Mouse (Mus musculus) limb, embryonic 12.5 days (tissue): Measurements from ENCODE around the gene Ccr3. TPM values are rescaled to one million over a fixed set of nuclear protein-coding genes. Genes with fewer than 3 reads are reported as not detected.

Experiments
- ATAC-seq: fragments of 200-750 bp; cut with Nextera tagmentation; 2 replicates; pipeline ENCODE4 v1.8.0; 2017; ENCODE audit warnings: low read depth, moderate TSS enrichment; ENCODE audit not compliant: insufficient number of reproducible peaks, insufficient read depth, low FRiP score, low TSS enrichment
- H3K27ac ChIP-seq: fragments of 300-500 bp; sonication (generic); 2 replicates; pipeline ENCODE4 v1.5.1; 2016; ENCODE audit warnings: mild to moderate bottlenecking, moderate library complexity
- H3K27me3 ChIP-seq: fragments of 300-500 bp; sonication (generic); 2 replicates; pipeline ENCODE4 v1.6.1; 2016; ENCODE audit warnings: mild to moderate bottlenecking, moderate library complexity
- H3K36me3 ChIP-seq: fragments of 300-500 bp; sonication (generic); 2 replicates; pipeline ENCODE4 v1.6.1; 2016; ENCODE audit warnings: mild to moderate bottlenecking, moderate library complexity
- H3K4me1 ChIP-seq: fragments of 300-500 bp; sonication (generic); replicated peaks from 2 replicates; pipeline ENCODE4 v1.6.1; 2016
- H3K4me2 ChIP-seq: fragments of 300-500 bp; sonication (generic); 2 replicates; pipeline ENCODE4 v1.6.1; 2016; ENCODE audit warnings: mild to moderate bottlenecking, moderate library complexity
- H3K4me3 ChIP-seq: fragments of 300-500 bp; sonication (generic); replicated peaks from 2 replicates; pipeline ENCODE4 v1.5.1; 2016; ENCODE audit warnings: mild to moderate bottlenecking
- H3K9ac ChIP-seq: fragments of 300-500 bp; sonication (generic); replicated peaks from 2 replicates; pipeline ENCODE4 v1.6.1; 2016; ENCODE audit warnings: mild to moderate bottlenecking, moderate library complexity
- H3K9me3 ChIP-seq: fragments of 300-500 bp; sonication (generic); 2 replicates; pipeline ENCODE4 v1.6.1; 2016; ENCODE audit warnings: mild to moderate bottlenecking, moderate library complexity
- WGBS: fragments of 180-500 bp; shearing (Covaris S2); methylation state at CpG from one replicate; pipeline ENCODE4 v1.1.7; 2016; 5-methylcytosine and 5-hydroxymethylcytosine counted together
- polyA plus RNA-seq: library from polyadenylated mRNA; unstranded; fragments of >200 nt; fragmentation: Nextera tagmentation; extraction: Ambion mirVana; gene quantifications from 2 replicates; pipeline ENCODE4 v1.2.1, GENCODE M21; 2016

Ccr3 gene
- polyA plus RNA-seq, 1 experiment from 2014 or later = not detected

DNA sequence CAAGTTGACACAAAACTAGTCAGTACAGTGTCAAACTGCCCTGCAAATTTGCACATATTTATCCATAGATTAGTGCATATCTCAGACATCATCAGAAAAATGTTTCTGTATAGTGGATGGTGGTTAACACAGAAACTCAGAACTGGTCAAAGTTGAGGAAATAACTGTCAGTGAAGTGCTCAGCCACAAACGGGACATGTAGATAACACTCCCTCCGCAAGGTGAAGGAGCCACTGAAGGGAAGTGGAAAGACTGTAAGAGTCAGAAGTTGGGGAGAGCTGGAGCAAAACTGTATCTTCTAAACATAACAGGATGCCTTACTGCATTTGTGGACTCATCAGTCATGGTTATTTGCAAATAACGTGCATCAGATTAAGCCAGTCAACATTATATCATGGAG is 24.1 kb upstream of the Ccr3 start:
- no peak overlapping the region for H3K9ac ChIP-seq
- no peaks in the 10 kb centered on the region for H3K4me1 ChIP-seq
- H3K27me3 ChIP-seq = no peaks in the 10 kb centered on the region
- no peak overlapping the region for H3K27ac ChIP-seq
- no peak overlapping the region for H3K4me2 ChIP-seq
- WGBS = 71% methylated on average over 3 of the region's 3 CpGs
- ATAC-seq = no peak
- H3K4me3 ChIP-seq = no peak overlapping the region
- H3K9me3 ChIP-seq = no peaks in the 10 kb centered on the region
- H3K36me3 ChIP-seq = no peaks in the 10 kb centered on the region

DNA sequence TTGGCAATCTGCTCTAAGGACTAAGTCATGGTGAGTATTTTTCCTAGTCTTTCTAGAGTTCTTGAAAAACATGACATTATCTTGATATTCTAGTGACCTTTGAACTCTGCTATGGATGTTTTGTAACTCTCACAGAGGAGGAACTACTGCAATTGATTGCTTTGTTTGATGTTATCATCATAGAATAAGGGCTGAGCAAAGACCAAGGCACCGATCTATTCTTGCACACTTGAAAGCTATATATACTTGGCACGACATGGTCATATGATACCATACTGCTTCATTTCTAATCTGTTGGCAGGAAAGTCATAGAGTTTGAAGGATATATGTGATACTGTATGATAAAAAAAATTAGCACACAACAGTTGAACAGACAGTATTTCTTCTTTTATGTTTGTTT is 22.0 kb upstream of the Ccr3 start:
- H3K9me3 ChIP-seq = no peaks in the 10 kb centered on the region
- WGBS = 88% methylated on average over 2 of the region's 2 CpGs

DNA sequence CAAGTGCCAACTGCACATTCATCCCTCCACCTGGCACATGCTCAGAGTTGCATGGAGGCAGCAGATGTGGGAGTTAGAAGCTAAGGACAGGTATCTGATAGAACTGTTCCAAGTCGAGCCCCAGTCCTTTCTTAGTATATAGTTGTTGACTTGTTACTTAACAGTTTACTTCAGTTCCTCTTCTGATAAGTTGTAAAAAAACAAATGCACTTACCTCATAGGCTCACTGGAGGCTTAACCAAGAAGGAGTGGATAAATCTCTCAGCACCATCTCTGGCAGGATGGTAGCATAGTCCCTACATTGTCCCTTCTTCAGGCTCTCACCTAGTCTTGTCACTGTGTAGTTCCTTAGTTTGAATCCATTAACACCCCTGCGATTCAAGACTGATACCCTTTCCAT is 9.1 kb upstream of the Ccr3 start:
- no peak for ATAC-seq
- H3K4me3 ChIP-seq = no peak overlapping the region
- WGBS = 67% methylated on average over 2 of the region's 2 CpGs

More for the DNA sequence above, 22.0 kb upstream of the Ccr3 start:
- Histone ChIP-seq H3K4me1 (no peaks in the 10 kb centered on the region), H3K27me3 (no peaks in the 10 kb centered on the region), H3K9ac (no peak overlapping the region), H3K4me3 (no peak overlapping the region), H3K27ac (no peak overlapping the region), H3K36me3 (no peaks in the 10 kb centered on the region), H3K4me2 (no peak overlapping the region)
- no peak for ATAC-seq

DNA sequence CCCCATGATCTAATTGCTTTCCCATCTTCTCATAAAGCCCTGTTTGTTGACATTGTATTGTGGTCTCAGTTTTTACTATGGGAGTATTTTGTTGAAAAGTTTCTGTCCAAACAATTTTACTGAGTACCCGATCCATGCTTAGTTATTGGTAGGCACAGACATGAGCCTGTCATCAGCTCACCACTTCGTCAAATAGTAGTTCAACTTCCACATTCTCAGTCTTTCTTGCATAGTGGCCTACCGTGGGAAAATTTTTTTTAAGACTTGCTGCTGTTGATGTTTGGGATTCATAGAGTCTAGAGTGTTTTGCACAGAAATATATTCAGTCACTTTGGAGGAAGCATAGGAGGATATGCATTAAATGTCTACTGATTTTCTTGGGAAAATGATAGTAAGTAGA is 8.5 kb upstream of the Ccr3 start:
- H3K9me3 ChIP-seq = no peaks in the 10 kb centered on the region
- H3K4me1 ChIP-seq = no peaks in the 10 kb centered on the region
- WGBS = 88% methylated on average over 3 of the region's 3 CpGs
- no peak overlapping the region for H3K4me2 ChIP-seq
- no peaks in the 10 kb centered on the region for H3K27me3 ChIP-seq
- ATAC-seq = no peak
- H3K27ac ChIP-seq = no peak overlapping the region
- no peak overlapping the region for H3K4me3 ChIP-seq
- no peak overlapping the region for H3K9ac ChIP-seq
- H3K36me3 ChIP-seq = no peaks in the 10 kb centered on the region

More for the DNA sequence above, 9.1 kb upstream of the Ccr3 start:
- Histone ChIP-seq H3K27me3 (no peaks in the 10 kb centered on the region), H3K36me3 (no peaks in the 10 kb centered on the region), H3K9ac (no peak overlapping the region), H3K4me2 (no peak overlapping the region), H3K27ac (no peak overlapping the region), H3K9me3 (no peaks in the 10 kb centered on the region), H3K4me1 (no peaks in the 10 kb centered on the region)

DNA sequence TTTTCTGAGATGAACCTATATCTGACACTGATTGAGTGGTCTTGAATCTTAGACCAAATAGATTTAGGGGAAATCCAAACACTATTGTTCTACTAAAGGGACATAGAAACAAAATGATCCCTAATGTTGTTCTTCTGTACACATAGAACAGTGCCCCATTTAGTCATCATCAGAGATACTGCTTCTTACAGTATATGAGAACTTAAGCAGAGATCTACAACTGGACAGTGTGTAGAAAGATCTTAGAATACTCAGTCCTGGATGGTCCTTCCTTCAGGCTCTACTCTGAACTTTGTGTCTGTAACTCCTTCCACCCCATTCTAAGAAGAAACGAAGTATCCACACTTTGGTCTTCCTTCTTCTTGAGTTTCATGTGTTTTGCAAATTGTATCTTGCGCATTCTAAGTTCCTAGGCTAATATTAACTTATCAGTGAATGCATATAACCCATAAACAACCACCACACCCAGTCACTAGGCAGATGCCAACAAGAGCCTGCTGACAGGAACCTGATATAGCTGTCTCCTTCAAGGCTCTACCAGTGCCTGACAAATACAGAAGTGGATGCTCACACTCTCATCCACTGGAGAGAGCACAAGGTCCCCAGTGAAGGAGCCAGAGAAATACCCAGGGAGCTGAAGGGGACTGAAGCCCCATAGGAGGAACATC is 6.7 kb upstream of the Ccr3 start:
- Histone ChIP-seq H3K4me3 (no peak overlapping the region), H3K4me1 (no peaks in the 10 kb centered on the region)
- WGBS = 77% methylated on average over 2 of the region's 2 CpGs

DNA sequence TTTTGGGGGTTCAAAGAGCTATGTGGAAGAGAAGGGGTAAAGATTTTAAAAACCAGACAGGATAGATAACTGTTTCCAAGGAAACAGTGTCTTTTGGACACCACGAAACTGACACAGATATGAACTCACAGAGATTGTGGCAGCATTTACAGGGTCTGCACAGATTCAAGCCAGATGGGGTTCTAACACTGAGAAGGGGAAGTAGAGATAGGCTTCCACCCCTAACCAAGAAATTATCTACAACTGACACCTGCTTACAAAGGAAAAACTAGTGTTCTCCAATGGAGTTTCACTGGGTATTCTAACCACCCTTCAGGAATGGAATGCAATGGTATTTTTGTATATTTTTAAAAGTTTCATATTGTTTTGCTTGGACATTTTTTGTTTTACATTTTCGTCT is 5.7 kb upstream of the Ccr3 start:
- 66% methylated on average over 2 of the region's 2 CpGs for WGBS
- H3K27ac ChIP-seq = no peak overlapping the region
- H3K4me1 ChIP-seq = no peaks in the 10 kb centered on the region
- no peak for ATAC-seq
- H3K9ac ChIP-seq = no peak overlapping the region
- H3K4me2 ChIP-seq = no peak overlapping the region
- H3K27me3 ChIP-seq = no peaks in the 10 kb centered on the region
- no peaks in the 10 kb centered on the region for H3K9me3 ChIP-seq
- H3K36me3 ChIP-seq = no peaks in the 10 kb centered on the region
- H3K4me3 ChIP-seq = no peak overlapping the region

More for the DNA sequence above, 6.7 kb upstream of the Ccr3 start:
- no peak overlapping the region for H3K4me2 ChIP-seq
- ATAC-seq = no peak
- no peak overlapping the region for H3K9ac ChIP-seq
- H3K9me3 ChIP-seq = no peaks in the 10 kb centered on the region
- H3K36me3 ChIP-seq = no peaks in the 10 kb centered on the region
- H3K27ac ChIP-seq = no peak overlapping the region
- no peaks in the 10 kb centered on the region for H3K27me3 ChIP-seq

DNA sequence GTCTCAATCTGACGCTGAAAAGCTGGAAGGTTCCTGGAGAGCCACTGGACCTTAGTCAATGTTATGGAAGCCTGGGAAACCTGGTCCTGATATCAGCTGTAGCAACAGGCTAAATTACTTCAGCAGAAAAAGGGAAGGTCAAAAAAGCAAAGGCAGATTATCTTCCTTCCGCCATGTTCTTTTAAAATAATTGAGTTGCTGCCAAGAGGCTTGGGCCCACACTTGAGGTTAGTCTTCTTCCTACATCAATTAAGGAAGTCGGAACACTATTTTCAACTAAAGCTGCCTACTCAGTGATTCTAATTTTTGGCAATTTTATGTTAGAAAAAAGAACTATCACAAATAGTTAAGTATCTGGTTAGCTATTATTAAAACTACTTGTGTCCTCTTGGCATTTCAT is 1.9 kb upstream of the Ccr3 start:
- H3K4me1 ChIP-seq = no peaks in the 10 kb centered on the region
- no peak for ATAC-seq
- H3K9me3 ChIP-seq = no peaks in the 10 kb centered on the region
- WGBS = 91% methylated on average over 3 of the region's 3 CpGs
- H3K36me3 ChIP-seq = no peaks in the 10 kb centered on the region
- H3K27ac ChIP-seq = no peak overlapping the region
- H3K27me3 ChIP-seq = no peaks in the 10 kb centered on the region
- H3K4me3 ChIP-seq = no peak overlapping the region
- no peak overlapping the region for H3K9ac ChIP-seq
- H3K4me2 ChIP-seq = no peak overlapping the region

DNA sequence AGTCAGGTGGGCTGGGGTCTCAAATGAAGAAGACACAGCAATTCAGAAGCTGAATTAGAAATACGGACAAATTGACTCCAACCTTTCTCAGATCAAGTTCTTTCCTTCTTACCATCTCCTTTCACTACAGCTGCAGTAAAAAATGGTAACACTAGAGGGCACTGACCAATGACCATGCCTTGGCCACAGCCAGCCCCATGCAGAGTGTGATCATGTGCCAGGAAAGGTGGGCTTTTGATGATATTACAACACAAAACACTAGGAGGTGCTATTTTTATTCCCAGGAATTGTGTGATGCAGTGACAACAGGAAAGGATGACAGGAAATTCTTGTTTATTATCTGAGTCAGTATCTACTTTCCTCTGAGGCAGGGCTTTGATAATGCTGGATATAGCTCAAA is 11.6 kb downstream of the Ccr3 start:
- WGBS = 57% methylated on average over 1 of the region's 1 CpGs
- H3K27ac ChIP-seq = no peak overlapping the region
- no peaks in the 10 kb centered on the region for H3K9me3 ChIP-seq
- H3K27me3 ChIP-seq = no peaks in the 10 kb centered on the region
- no peaks in the 10 kb centered on the region for H3K36me3 ChIP-seq
- no peak overlapping the region for H3K9ac ChIP-seq
- H3K4me2 ChIP-seq = no peak overlapping the region
- no peaks in the 10 kb centered on the region for H3K4me1 ChIP-seq
- no peak for ATAC-seq
- no peak overlapping the region for H3K4me3 ChIP-seq

DNA sequence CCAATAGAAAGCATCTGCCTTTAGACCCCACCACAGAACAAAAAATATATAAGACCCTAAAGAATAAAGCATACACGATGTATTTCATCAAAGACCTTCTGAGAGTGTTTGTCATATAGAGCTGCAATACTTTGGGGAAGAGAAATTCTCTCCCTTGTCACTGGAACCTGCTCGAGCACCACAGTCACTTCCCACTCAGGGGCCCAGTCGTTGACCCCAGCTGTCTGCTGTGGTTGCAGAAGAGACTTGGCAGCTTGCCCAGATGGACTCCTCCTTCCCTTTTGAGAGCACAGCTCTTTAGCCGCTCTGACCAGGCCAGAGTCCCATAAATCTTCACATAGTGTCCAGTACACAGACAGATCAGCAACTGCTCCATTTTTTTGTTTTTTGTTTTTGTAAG is 15.9 kb downstream of the Ccr3 start:
- whole genome bisulfite sequencing = 37% methylated on average over 4 of the region's 4 CpGs
- Histone ChIP-seq H3K4me1 (no peaks in the 10 kb centered on the region), H3K27ac (no peak overlapping the region), H3K4me3 (no peak overlapping the region), H3K9me3 (no peaks in the 10 kb centered on the region), H3K36me3 (no peaks in the 10 kb centered on the region), H3K4me2 (no peak overlapping the region), H3K27me3 (no peaks in the 10 kb centered on the region), H3K9ac (no peak overlapping the region)
- ATAC-seq = no peak

DNA sequence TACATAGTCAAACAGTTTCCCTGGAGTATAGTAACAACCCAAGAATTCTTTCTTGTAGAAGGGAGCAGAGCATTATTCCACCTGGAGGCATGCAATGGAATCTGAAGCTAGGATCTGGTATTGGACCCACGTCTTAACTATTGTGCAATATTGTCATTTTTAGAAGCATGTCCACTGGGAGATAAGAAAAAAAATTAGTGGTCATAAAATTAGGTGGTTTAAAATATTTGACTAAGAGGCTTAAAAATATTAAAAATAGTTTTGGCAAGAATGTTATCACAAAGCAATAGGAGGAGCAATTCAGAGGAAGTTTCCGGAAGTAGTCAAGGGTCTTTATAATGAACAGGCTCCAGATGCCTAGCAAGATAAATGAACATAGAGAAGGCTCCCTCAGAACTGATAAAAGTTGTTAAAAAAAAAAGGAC is 16.4 kb downstream of the Ccr3 start:
- no peak overlapping the region for H3K4me2 ChIP-seq
- WGBS = 70% methylated on average over 2 of the region's 2 CpGs
- no peak overlapping the region for H3K27ac ChIP-seq

DNA sequence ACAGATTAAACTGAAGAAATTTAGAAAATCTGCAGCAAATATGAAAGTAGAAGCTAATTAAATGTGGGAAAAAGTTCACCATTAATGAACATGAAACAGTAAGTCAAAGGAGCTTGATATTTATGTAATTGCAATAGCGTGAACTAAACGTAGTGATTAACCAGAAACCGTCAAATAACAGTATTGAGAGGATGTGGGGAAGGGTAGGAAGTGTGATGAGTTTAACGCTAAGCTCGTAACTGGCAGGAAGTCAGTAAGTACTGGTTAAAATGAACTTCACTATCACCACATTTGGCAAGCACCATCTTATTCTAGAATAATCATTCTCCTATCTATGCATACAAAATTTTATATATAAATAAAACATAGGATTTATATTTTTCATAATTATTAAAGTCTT is 17.2 kb downstream of the Ccr3 start:
- Histone ChIP-seq H3K36me3 (no peaks in the 10 kb centered on the region), H3K9me3 (no peaks in the 10 kb centered on the region), H3K4me3 (no peak overlapping the region), H3K4me2 (no peak overlapping the region), H3K4me1 (no peaks in the 10 kb centered on the region), H3K9ac (no peak overlapping the region), H3K27me3 (no peaks in the 10 kb centered on the region), H3K27ac (no peak overlapping the region)
- no peak for ATAC-seq
- WGBS = 76% methylated on average over 5 of the region's 5 CpGs

More for the DNA sequence above, 16.4 kb downstream of the Ccr3 start:
- Histone ChIP-seq H3K4me3 (no peak overlapping the region), H3K27me3 (no peaks in the 10 kb centered on the region), H3K9me3 (no peaks in the 10 kb centered on the region), H3K36me3 (no peaks in the 10 kb centered on the region), H3K4me1 (no peaks in the 10 kb centered on the region), H3K9ac (no peak overlapping the region)
- ATAC-seq = no peak

DNA sequence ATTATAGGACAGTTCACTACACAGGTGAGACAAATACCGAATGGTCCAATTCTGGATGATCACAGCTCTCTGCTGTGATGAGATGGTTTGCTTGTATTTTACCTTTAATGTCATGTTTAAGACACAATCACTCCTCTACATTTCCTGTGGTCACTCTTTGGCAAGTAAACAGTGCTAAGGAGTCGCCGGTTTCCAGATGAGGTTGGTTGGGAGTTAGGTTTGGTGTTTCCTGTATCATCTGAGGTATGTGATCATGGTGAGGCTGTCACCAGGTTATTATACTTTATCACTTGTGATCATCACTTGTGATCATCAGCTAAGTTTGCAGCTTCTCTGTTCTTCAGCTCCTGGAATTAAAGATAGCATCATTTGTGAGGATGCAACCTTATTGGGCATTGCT is 19.2 kb downstream of the Ccr3 start:
- no peaks in the 10 kb centered on the region for H3K27me3 ChIP-seq
- ATAC-seq = no peak
- whole genome bisulfite sequencing = 81% methylated on average over 3 of the region's 3 CpGs
- no peak overlapping the region for H3K27ac ChIP-seq
- H3K9me3 ChIP-seq = no peaks in the 10 kb centered on the region
- H3K36me3 ChIP-seq = no peaks in the 10 kb centered on the region
- H3K4me2 ChIP-seq = no peak overlapping the region
- no peaks in the 10 kb centered on the region for H3K4me1 ChIP-seq
- no peak overlapping the region for H3K4me3 ChIP-seq
- no peak overlapping the region for H3K9ac ChIP-seq
